Mouse (Mus musculus) adrenal gland, adult 18-20 months (tissue): ENCODE measurements around the gene Zfp281. TPM values are rescaled to one million over a fixed set of nuclear protein-coding genes. Genes with fewer than 3 reads are reported as not detected.

ENCODE experiments used
- DNase-seq, 2 experiments: peaks; one replicate each; pipeline ENCODE4 v3.0.0; 2021 to 2022; ENCODE audit warnings: low spot score in 2 of 2
- total RNA-seq, 2 experiments: library from RNA; stranded (reverse); gene quantifications; 1 replicate in 1 of 2; 2 replicates in 1 of 2; pipeline ENCODE4 v1.2.3; 2021

Gene Zfp281
- total RNA-seq, 2 experiments from 2014 or later, result 15.3 to 19.7 TPM

DNA sequence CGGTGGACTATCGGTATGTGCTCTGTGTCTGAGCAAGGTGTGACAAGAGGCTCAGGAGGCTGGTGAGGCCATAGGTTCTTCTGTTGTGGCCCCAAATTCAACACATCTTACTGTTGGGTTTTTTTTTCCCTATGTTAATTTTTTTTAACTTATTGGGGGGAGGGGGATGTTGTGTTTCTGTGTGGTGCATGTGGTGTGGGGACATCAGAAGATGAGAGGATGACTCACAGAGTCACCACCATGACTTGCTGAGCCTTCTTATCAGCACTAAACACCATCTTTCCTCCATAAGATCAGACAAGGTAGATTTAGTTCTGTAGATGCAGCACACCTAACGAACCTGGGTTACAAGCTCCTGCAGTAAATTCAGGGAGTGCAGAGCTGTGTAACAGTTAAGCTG, 27.4 kb downstream of the Zfp281 start:
- no peak for DNase-seq

DNA sequence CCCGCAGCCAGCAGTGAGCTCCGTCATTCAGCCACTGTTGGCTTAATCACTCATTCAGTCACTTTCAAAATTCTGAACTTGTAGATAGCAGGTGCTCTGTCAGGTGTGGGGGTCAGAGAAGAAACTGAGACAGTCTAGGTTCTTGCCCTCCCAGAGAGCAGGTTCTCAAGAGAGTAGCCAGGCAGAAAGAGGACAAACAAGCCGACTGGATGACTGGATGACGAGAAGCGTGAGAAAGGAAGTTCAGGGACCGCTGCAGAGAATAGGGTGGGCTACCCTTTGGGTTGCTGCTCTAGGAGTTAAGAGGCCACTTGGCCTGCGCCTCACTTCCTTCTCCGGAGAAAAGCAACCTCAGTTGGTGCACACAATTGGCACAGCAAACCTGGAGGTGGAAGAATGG, 28.8 kb downstream of the Zfp281 start:
- no peak for DNase-seq

DNA sequence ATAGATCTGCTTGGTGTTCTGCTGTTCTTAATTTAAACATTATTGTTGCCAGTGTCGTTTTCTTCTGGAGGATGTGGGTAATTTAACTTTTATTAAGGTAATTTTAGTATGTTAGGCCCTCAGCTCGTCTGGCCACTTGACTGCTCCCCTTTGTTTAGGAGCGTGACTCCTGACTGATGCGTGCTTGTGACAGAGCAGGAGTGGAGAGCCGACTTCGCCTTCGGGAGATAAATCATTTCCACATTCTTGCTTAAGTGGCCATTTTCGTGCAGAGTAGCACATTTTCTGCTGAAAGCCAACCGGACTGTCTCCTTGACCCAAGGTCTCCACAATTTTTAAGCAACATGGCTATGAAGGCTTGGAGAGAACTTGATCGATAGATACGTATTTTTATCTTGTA, 29.7 kb downstream of the Zfp281 start:
- DNase-seq, result no peak

DNA sequence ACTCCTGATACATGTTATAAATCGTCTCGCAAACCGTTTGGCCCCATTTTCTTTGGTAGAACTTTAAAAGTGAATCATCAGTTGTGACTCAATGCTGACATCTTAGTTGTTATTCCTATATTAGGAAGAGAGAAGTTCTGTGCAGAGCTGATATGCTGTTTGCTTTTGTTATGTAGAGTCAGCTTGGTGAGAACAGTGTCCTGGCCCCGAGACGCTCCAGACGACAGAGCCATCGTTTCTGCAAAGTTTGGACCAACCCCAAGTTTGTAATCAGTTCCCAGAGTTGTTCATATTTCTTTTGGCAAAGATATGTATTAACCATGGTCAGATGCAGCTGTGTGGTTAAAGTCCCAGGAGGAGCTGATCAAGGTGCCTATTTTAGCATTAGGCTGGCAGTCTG, 31.9 kb downstream of the Zfp281 start:
- DNase-seq, result no peak

DNA sequence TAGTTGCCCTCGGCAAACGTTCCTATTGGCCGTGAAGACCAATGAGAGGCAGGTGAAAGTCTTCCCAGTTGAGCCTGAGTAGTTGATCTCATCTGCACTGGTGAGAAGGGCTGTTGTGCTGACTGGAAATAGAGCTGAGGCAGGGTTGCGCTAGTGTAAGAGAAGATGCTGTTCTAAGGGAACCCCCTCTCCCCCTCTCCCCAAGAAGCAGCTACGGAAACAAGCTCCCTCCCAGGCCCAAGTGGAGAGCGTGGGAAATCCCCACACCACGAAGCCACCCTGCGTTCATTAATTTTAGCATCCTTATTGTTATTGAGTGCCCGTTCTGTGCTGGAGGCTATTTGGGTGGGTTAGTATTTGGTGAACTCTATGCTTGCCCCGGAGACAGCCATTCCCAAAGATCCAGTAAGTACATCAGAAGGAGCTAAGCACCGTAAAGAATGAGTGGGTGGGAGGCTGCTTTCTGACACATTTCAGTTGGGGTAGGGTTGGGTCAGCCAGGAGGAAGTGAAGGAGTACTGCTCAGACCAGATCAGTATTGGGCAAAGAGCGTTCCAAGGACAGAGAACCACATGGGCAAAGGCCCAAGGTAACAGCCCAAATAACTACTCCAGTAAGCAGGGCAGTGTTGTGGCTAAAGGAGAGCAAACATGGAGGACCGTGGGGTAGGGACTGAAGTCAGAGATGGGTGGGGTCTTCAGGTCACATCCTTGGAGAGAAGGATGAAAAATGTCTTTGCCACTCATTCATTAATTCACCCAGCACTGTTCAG, 33.9 kb downstream of the Zfp281 start:
- DNase-seq, result no peak

DNA sequence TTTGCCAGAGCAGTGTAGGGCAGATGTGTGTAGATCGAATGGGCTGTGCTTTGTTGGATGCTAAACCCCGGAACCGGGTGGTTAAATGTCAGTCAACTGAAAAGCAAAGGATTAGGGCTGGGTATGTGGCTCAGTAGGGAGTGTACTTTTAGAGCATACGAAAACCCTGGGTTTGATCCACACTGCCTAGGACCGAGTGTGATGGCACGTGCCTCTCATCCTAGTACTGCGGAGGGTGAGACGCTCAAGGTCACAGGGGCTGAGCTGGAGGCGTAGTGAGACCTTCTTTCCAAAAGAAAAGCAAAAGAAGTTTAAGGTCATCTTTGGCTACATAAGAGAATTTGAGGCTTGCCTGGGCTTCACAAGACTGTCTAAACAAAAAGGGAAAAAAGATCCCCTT, 34.6 kb downstream of the Zfp281 start:
- no peak for DNase-seq

DNA sequence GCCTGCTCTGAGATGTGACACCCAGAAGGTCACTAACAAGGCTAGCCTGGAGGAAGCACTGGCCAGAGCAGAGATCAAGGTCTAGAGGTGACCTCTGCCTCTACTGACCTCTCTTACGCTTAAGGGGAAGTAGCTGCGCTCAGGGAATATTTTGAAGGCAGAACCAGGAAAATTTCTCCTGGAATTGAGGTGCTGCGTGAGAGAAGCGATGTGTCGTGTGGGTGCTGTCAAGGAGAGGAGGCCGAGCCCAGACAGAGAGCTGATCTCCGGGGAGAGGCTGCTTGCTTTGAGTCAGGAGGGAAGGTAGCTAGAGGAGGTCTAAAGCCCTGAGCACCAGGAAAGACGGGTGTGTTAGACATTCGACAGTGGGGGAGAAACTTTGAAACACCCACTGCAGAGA, 35.2 kb downstream of the Zfp281 start:
- peak in 1 of 2 experiments; percentile 25 for DNase-seq

DNA sequence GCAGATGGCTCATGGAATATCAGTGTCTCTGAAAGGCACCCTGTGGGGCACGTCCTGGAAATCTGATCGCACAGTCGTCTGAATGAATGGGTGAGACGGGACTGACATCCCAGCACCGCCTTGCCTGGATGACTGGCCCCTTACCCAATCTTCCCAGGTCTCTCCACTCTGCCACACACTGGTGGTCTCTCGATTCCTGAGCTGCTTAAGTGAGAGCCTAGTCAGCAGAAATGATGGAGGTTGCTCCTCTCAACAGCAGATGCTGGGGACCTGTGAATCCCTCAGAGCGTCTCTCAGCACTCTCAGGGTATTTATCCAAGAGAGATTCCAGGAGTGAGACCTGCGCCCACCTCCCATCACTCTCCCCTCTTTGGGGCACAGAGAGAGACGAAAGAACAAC, 36.8 kb downstream of the Zfp281 start:
- DNase-seq, result no peak

DNA sequence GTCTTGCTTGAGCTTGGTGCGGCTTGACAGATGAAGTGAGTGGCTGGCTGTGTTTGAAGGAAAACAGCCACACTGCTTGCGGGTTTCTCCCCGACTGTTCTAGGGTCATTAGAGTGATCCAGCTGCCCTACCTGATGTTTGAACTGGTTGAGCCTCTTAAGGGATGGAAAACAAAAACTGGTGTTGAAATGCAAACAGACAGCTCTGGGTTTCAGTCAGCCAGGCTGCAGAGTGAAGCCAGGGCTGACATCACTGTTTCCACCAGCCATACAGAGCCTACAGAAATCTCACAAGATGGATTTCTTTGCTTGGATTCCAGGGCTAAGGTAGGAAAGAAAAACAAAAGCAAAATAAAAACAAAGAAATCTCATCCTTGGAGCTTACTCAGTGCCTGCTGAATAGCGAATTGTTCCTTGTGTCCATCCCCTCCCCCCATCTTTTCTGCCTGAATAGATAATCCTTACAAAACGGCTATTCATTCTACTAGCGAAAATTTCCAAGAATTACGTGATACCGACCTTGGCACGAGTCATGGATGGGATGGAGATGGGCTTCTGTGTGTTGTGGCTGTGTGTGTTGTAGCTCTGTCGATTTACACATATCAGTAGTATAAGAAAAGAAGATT, 37.4 kb downstream of the Zfp281 start:
- DNase-seq, result no peak

DNA sequence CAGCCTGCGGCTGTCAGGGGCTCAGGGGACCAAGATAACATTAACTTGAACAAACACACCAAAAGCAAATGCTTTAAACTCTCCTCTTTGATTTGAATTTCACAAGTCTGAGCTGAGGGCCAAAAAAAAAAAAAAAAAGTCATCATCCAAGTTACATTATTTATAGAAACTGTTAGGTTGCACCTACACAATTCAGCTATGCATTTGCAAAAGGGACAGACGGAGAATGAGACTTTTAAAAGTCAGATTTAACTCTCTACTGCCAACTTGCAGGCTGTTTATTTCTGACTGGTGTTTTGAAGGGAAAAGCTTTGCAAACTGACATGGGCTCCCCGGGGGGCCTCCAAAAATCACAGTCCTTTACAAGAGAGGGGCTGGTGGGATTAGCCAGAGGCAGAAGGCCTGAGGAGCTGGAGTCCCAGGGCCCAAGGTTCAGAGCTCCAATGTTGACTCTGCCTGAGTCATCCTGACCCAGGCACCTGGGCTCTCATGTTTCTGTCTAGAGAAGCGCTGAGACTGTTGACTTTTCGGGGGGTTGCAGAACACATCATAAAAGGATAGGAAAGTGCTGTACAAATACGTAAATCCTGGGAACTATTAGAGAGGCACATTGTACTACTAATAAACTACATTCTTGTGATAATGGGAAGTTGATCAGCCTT, 40.4 kb downstream of the Zfp281 start:
- DNase-seq, result no peak

DNA sequence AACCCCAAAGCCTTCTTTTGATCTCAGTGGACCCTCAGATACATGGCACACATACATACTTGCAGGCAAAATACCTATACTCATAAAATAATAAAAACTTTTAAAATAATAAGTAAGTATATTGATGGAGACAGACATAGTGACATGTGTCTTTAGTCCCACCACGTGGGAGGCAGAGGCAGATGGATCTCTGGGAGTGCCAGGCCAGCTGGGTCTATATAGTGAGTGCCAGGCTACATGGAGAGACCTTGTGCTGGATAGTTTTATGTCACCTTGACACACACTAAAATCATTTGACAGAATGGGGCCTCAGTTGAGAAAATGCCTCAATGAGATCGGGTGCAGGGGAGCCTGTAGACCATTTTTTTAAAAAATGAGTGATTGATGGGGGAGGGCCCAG, 41.8 kb downstream of the Zfp281 start:
- no peak for DNase-seq

DNA sequence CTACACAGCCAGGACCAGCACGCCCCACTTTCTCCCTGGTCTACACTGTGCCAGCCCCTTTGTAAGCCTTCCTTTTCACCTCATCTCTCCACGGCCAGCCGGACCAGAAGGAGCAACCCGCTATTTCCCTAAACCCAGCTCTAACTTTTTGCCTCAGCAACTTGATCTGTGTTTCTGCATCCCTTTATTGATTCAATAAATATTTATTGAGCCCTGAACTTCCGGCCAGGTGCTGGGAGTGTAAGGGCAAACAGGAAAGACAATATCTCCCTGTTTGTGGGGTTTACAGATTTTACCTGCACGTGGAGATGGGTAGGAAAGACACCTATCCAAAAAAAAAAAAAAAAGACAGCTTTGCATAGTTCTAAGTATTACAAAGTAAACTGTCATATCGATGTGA, 45.2 kb downstream of the Zfp281 start:
- no peak for DNase-seq

DNA sequence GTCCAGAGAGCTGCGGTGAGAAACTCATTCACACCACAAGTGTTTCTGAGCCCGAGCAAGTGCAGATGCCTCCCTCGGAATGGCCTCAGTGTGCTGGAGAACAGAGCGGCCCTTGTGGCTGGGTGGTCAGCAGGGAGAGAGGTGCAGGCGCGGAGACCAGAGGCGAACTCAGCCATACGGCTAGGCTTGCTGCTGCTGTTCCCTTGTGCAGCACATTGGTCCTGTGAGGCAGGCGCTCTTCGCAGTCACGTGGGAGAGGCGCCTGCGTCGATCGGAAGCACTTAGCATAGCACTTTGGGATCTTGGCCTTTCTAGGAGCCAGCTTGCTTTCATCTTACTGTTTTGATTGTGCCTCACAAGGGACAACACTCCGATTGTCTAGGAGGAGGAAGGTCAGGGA, 45.7 kb downstream of the Zfp281 start:
- DNase-seq, result no peak

DNA sequence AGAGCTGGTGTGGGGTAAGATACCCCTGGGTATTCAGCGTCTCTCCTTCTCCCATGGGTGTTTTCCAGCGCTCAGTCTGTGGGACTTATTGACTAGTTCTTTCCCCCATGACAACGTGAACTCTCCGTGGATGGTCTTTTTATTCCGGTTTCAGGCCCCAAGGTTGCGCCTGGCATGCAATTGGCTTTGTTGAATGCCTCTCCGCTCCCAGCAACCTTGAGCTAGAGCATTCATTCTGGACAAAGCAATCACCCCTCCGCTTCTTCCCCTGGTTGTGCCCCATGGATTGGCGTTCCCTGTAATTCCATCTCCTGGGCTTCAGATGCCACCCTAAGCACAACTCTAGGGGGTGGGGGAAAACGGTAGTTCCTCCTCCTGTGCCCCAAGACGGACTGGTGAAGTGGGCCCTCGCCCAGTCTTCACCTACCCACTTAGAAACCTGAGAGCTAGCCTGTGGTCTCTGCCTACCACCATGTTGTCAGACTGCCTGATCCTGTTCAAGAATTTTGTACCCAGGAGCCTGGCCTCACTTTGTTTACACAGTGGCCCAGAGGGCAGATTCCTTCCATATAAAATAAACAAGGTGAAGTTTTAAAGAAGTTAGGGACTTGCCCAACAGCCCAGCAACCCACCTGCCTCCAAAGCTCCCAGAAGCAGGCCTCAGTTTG, 47.2 kb downstream of the Zfp281 start:
- DNase-seq, result no peak

DNA sequence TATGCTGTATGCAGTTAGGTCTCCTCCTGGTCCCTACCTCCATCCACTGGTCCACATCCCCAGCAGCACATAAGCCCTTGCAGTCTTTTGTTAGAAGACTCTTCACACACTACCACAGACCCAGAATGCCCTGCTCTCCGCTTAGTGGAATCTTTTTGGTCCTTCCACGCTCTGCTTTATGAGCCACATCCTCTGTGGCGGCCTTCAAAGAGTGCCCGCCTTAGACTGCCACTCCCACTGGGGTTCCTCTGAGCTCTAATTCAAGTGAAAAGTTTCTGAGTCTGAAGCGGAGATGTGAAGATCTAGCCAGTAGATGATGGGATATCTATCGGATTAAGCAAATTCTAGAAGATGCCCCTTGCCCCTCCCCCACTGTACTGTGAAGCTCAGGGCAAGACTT, 47.9 kb downstream of the Zfp281 start:
- DNase-seq, result no peak

DNA sequence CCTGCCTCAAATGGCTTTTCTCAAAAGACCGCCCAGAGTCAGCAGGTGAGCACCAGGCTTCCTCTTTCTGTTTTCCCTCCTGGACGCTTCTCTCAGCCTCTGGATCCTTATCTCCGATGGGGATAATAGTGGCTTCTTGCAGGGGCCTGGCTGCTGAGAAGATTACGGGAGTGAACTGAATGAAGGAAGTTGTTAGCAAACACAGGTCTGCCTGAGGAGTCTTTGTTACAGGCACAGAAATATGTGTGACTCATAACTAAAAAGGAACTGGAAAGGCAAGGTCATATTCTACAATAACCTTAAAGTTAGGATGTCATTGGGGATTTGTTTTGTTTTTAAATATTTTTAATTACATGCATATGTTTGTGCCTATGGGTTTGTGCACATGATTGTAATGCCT, 48.6 kb downstream of the Zfp281 start:
- no peak for DNase-seq

DNA sequence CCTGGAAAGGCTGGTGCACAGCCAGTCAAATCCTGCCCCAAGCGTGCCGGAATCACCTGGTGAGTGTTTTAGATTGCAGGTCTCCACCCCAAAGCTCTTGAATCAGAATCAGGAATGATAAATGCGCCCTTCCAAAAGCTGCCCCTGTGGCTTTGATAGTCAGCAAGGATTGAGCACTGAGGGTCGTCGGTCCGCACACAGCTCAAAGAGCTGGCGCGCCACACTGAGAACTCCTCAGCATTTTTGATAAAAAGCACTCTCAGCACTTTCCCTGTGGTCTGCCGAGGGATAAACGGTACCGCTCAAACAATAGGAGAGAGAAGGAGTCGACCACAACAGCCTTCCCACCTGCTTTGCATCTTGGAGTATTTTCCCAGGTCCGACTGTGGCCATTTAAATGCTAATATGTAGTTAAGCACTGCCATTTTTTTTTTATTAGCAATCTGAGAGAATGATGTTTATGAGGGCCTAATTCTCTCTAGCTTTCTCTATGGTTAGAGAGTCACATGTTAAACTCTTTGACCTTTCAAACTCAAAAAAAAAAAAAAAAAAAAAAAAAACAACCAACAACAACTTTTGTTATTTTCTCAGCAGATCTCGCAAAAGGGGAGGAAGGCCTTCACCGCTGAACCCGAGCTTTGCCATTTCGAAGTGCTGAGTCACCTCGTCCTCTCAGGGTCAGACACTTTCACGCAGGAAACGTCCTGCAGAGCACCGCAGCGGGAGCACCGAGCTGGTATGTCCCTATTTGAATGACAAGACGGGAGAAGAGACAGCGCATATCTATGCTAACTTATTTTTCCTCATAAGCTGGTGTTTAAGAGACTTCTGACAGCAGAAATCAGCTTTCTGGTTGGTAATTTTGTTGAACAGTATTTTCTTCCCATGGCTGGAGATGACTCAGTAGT, 50.1 kb downstream of the Zfp281 start:
- peak in 1 of 2 experiments; percentile 54 for DNase-seq

DNA sequence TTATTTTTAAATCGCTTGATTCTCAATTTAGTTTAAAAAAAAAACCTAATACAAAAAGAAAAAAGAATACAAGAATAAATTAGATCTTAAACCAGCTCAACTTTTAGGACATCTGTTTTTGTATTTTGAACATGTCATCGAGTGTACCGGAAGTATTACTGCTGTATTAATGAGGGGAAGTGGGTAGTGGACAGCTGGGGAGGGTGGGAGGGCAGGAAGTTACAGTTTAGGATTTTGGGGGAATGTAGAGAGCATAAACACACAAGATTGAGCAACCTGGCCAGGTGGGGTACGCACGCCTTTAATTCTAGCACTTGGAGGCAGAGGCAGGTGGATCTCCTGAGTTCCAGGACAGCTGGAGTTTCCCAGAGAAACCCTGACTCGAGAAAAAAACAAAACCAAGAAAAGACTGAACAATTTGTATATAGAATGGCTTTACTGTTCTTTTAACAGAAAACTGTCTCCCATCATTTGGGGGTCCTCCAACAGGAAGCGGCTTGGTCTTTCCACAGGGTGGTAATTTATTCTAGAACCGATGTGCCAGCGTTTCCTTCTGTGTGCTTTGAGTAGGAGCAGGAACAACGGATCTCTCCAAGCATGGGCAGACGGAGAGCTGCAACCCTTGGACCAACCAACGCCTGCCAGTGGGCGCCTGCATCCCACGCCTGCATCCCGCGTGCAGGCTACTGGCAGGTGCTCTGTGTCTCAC, 51.2 kb downstream of the Zfp281 start:
- no peak for DNase-seq

DNA sequence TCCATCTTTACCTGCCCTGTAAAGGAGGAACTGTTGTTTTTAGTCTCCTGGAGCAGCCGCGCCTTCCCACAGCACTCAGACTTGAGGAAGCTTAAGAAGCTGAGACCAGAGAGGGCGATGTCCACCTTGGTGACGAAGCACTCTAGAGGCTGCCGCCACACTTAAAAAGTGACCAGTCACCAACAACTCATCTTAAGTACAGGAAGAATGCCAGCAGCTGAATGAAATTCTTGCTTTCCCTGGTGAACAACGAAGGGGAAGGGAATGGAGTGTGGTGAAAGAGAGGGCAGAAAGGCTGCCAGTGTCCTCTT, 51.7 kb downstream of the Zfp281 start:
- no peak for DNase-seq

DNA sequence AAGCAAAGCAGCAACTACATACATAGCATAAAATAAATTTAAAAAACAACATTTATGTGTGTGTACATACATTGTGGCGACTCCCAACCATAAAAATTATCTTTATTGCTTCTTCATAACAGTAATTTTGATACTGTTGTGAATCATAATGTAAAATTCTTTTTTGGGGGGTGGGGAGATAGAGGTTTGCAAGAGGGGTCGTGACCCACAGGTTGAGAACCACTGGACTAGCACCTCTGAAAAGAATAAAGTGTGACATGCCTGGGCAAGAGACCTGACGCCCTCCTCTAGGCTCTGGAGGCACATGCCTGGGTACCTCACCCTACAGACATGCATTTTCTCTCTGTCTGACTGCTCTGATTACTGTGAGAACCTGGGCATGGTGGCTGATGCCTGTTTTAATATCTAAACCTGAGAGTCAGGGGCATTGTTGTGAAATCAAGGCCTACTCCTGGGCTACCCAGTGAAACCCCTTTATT, 53.2 kb downstream of the Zfp281 start:
- no peak for DNase-seq
